Mouse (Mus musculus) cerebellum, postnatal 25 days (tissue): ENCODE measurements around the gene Vmn2r20.
"Not testable (repeated sequence)": the region's sequence is repeated elsewhere in the genome, so short reads cannot be mapped to it uniquely, and the experiment has no call there.

Experiments used
- DNase-seq, 2 experiments: peaks; one replicate each; pipeline ENCODE4 v3.0.0; 2021; ENCODE audit warnings: mixed read lengths in 2 of 2

Vmn2r20 gene

DNA sequence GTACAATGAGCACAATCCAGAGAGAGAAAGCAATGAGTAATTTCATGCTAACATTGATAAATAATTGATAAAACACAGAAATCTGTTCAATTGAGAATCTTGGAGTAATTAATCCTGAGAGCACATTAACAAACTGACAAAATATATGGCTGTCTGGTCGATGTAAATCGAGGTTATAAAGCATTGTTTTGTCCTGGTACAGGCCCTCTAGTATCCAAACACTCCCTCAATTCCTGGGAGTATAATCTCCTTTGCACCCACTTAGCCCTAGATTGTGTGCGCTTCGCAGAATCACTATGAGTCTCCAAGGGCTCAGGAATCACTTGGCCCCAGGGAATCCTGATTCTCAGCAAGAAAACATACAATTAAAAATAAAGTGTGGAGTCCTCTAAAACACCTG is at the start of gene Vmn2r20:
Vmn2r20 (minus strand) TSS at position 101 of the 400 bp plus-strand sequence.
- DNase-seq = not testable (repeated sequence)

DNA sequence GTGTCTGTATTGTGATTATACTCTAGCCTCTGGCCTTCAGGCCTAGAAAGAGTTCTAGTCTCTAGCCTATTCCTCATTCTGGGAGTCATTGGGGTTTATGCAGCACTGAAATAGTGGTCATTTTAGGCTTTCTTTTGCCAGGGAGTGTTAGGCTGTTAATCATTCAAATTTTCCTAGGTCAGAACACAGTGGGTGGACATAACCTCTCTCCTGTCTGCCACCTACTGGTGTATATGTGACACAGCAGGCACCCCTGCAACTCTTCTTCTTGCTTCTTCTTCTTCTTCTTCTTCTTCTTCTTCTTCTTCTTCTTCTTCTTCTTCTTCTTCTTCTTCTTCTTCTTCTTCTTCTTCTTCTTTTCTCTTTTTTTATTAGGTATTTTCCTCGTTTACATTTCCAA is 6.5 kb upstream of the Vmn2r20 start:
- not testable (repeated sequence) for DNase-seq

DNA sequence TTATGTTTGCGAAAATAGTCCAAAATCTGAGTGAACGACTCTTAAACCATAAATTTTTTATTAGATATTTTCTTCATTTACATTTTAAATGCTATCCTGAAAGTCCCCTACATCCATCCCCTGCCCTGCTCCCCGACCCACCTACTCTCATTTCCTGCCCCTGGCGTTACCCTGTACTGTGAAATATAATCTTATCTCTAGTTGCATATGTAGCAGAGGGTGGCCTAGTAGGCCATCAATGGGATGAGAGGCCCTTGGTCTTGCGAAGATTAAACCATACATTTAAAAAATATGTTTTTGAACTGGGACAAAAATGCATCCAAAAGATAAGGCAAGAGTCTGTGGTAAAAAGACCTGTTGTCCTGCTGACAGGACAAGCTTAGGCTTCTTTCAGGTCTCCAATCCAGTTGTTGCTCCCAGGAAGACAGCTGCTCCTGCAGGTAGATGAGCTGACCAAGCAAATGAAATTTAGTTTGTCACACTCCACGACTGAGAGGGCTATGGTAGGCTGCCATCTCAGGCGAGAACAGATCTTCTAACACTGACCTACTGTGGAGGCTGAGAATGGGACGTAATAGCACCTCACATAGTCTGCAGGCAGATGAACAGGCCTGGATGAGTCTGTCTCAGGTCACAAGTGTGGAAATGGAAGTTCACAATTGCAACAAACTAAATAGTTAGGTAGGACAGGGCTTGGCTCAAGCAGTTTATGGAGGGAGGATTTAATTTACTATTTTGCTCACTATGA is 10.8 kb downstream of the Vmn2r20 start:
- not testable (repeated sequence) for DNase-seq

DNA sequence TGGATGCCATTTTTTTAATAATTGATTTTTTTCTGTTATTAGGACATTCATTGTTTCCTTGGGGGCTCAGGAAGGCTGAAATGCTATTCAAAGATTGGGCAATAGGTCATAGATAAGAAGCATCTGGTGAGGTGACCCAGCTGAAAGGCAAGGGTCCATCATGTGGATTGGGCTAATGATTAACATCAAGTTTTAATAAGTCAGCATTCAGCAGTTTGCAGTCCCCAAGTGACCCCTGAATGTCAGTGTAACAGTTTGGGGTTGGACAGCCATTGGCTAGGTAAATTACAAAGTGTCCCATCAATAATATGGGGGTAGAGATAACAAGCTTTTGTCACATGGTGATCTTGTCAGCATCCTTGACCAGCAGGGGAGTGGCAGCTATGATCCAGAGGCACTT is 29.1 kb downstream of the Vmn2r20 start:
- DNase-seq = not testable (repeated sequence)

DNA sequence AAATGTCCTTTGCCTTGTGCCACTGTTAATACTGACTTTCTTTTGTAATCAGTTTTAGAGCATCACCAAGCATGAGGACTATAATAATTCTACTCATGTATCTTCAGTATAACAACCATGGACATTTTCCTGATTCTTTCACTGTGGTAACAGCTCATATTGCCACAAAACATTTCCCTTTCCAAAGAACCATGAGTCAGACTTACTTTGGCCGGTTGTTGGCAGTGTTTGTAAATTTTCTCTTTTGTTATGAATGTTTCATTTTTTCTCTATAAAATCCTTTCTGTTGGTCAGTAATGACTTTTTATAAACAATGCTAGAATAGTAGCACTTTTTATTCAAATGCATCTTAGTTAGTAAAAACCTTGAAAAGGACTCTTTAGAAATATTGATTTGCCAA is 71.8 kb downstream of the Vmn2r20 start:
- DNase-seq = no peak

DNA sequence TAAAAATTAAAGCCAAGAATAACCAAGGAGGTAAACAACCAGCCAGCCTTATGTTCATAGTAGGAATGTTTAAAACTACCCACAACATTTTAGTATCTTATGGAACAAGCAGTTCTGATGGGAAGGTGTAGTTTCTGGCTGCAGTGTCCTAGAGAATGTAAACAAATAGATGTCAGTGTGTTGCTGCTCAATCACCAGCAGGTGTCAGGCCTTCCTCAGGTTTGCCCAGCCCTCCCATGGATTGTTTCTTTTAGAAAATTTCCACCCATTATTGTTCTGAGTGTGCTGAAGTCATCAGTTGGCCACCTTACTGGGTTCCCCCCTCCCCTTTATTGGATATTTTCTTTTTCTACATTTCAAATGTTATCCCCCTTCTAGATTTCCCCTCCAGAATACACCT is 77.8 kb downstream of the Vmn2r20 start:
- no peak for DNase-seq

DNA sequence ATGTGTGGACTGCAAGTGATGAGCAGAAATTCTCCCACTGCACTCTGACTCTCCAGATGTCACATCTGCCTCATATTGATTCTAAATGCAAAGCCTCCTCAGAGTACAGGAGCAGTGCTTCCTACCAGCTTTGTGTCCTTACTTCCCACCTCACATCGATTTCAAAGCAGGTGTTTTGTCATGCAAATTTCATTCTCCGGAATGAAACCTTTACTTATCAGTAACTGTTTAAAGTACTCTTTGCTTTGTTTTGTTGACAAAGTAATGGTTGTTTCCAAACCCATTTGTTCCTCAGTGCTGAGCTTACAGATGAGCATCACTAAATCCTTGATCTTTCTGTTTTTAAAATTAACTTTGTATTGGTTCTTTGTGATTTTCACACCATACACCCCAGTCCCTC is 85.4 kb downstream of the Vmn2r20 start:
- no peak for DNase-seq
